Comparison of ENCODE assay signal across 14 mouse cellular contexts in the genomic region with DNA sequence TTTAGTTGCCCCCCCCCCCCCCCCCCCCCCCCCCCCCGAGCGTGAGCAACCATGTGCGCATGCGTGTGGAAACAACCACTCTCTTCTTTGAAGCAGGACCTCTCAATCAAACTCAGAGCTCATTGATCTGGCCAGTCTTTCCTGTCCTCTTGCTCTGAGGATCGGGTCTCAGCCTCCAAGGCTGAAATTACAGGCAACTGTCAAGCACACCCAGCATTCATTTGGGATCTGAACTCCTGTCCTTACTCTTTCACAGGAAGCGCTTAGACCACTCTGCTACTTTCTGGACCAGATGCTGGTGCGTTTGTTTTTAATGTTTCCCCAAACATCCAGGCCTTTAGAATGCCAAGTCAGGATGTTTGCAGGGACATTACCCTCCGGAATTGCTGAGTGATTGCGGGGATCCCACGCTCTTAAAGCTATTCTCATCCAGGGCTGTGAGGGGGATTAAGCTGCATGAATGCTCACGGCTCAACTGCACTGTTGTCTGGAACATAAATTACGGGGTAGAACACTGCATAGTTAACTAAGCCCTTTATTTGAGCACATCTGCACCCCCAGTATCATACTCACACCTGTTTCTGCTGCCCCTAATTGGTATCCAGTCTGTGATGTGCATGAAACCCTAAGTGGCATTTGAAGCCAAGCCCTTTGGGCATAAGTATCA.
DNase-seq lines count a peak whose midpoint lies in the region; ATAC-seq and TF ChIP-seq lines count a peak whose summit lies in the region.
"Had no signal": no experiment of that assay in that cellular context is flagged by ENCODE, and none has a peak within 500 bp of the region (broad histone marks: within the 10 kb centered on the region; RNA-seq: fewer than 3 reads in every experiment).

No protein-coding gene starts in this region.

- intact Hi-C loops in left cerebral cortex, adult 2 months (cut with DNase I) = no loop called here

- H3K27me3 ChIP-seq in limb, embryonic 14.5 days (ENCODE audit: control insufficient read depth, insufficient read depth, low read length) = no peaks in the 10 kb centered on the region
- H3K27me3 ChIP-seq: CH12.LX had no signal

- no peak overlapping the region for H3K4me3 ChIP-seq in left cerebral cortex, adult 2 months
- H3K4me3 ChIP-seq in limb, embryonic 14.5 days (replicated peaks; ENCODE audit: low read length) = no peak overlapping the region

- no peak for DNase-seq in left cerebral cortex, adult 2 months (ENCODE audit: extremely low spot score in 1 of 2, low spot score in 2 of 2)
- no peak for DNase-seq in left cerebral cortex, adult 8-10 months (ENCODE audit: low spot score in 2 of 2)
- DNase-seq in A20 (ENCODE audit: low read depth, low spot score) = peak; percentile 48
- peak; percentile 77 for DNase-seq in brain, embryonic 14.5 days (ENCODE audit: low read depth)
- DNase-seq in limb, embryonic 14.5 days (ENCODE audit: low spot score) = peak; percentile 12
- DNase-seq in cerebellum, adult 9-10 months = no peak
- DNase-seq in embryo, embryonic 10 days (ENCODE audit: low spot score) = no peak
- DNase-seq: cerebellum, adult 11-12 months; gastrocnemius, postnatal 36 days; kidney, adult 18-20 months; right cerebral cortex, postnatal 4 days; thymus, adult 18-20 months had no signal

- no peaks in the 10 kb centered on the region; the same call in 1 of the 2 replicates for H3K4me1 ChIP-seq in limb, embryonic 14.5 days (ENCODE audit: control insufficient read depth, insufficient read depth, low read length)

- H3K9me3 ChIP-seq in limb, embryonic 14.5 days (ENCODE audit: control insufficient read depth, low read length) = peaks cover 15% of the 10 kb centered on the region; the same call in 1 of the 2 replicates

- 32% methylated on average over 8 of the region's 12 CpGs for WGBS in limb, embryonic 14.5 days

- H3K27ac ChIP-seq in left cerebral cortex, adult 2 months = 0 out of 2 replicates have a peak overlapping the region, but pooled peaks have one; percentile 15
- H3K27ac ChIP-seq in limb, embryonic 14.5 days (replicated peaks; ENCODE audit: low read depth, low read length) = no peak overlapping the region

- peaks cover 5% of the 10 kb centered on the region; the same call in 1 of the 2 replicates for H3K36me3 ChIP-seq in limb, embryonic 14.5 days (ENCODE audit: control insufficient read depth, insufficient read depth, low read length)

- no peak overlapping the region for H3K4me2 ChIP-seq in limb, embryonic 14.5 days (replicated peaks; ENCODE audit: low read depth, low read length, severe bottlenecking)

- ATAC-seq in limb, embryonic 14.5 days (ENCODE audit: low FRiP score, low read depth) = peak; percentile 21; the same call in 1 of the 2 replicates
- no peak for ATAC-seq in CD4-positive, CD25-positive, alpha-beta regulatory T cell, adult 4 months

- no peak overlapping the region for H3K9ac ChIP-seq in limb, embryonic 14.5 days (ENCODE audit: low read depth, low read length, severe bottlenecking)

- TF ChIP-seq CTCF in left cerebral cortex, adult 2 months (IDR thresholded peaks at IDR 0.05) = no peak
- no peak for TF ChIP-seq CTCF in brain, embryonic 14.5 days (IDR thresholded peaks at IDR 0.05; ENCODE audit: borderline replicate concordance, extremely low read depth, insufficient read depth, insufficient read length)

- TF ChIP-seq POLR2A in brain, embryonic 14.5 days (IDR thresholded peaks at IDR 0.05; ENCODE audit: borderline replicate concordance, extremely low read depth, insufficient read depth, insufficient read length, poor library complexity, severe bottlenecking) = no peak
- TF ChIP-seq POLR2A in limb, embryonic 14.5 days (IDR thresholded peaks at IDR 0.05; ENCODE audit: borderline replicate concordance, extremely low read depth, insufficient read depth, insufficient read length) = no peak

Comparison
In these comparisons a context has a peak if more than half of its experiments do, and no peak if none do; other contexts are left out.
1. DNase-seq: peak in A20 (single experiment), brain, embryonic 14.5 days (single experiment) and limb, embryonic 14.5 days (single experiment); none in left cerebral cortex, adult 2 months (0 of 2), left cerebral cortex, adult 8-10 months (0 of 2), cerebellum, adult 9-10 months (single experiment) and embryo, embryonic 10 days (single experiment).